Mouse (Mus musculus) forebrain, embryonic 16.5 days (tissue): ENCODE results near the gene Foxs1. TPM values are rescaled to one million over a fixed set of nuclear protein-coding genes. Genes with fewer than 3 reads are reported as not detected.

Experiments
- ATAC-seq: fragments of 200-750 bp; cut with Nextera tagmentation; 2 replicates; pipeline ENCODE4 v1.8.0; 2017; ENCODE audit warnings: mild to moderate bottlenecking, moderate library complexity
- H3K27ac ChIP-seq: fragments of 300-500 bp; sonication (generic); 2 replicates; pipeline ENCODE4 v1.5.1; 2014; ENCODE audit warnings: low read length, control low read depth
- H3K27me3 ChIP-seq: fragments of 300-500 bp; sonication (generic); replicated peaks from 2 replicates; pipeline ENCODE4 v1.6.1; 2014; ENCODE audit warnings: low read length; ENCODE audit not compliant: control insufficient read depth, insufficient read depth
- H3K36me3 ChIP-seq: fragments of 300-500 bp; sonication (generic); 2 replicates; pipeline ENCODE4 v1.6.1; 2014; ENCODE audit not compliant: control insufficient read depth, insufficient read depth
- H3K4me1 ChIP-seq: fragments of 300-500 bp; sonication (generic); replicated peaks from 2 replicates; pipeline ENCODE4 v1.6.1; 2014; ENCODE audit warnings: low read length; ENCODE audit not compliant: control insufficient read depth, insufficient read depth
- H3K4me2 ChIP-seq: fragments of 300-500 bp; sonication (generic); 2 replicates; pipeline ENCODE4 v1.6.1; 2014; ENCODE audit warnings: mild to moderate bottlenecking, low read length, control low read depth
- H3K4me3 ChIP-seq: fragments of 300-500 bp; sonication (generic); replicated peaks from 2 replicates; pipeline ENCODE4 v1.5.1; 2014; ENCODE audit warnings: mild to moderate bottlenecking, low read length, control low read depth
- H3K9ac ChIP-seq: fragments of 300-500 bp; sonication (generic); replicated peaks from 2 replicates; pipeline ENCODE4 v1.6.1; 2014; ENCODE audit warnings: low read depth, low read length, control low read depth
- H3K9me3 ChIP-seq: fragments of 300-500 bp; sonication (generic); 2 replicates; pipeline ENCODE4 v1.6.1; 2016; ENCODE audit warnings: low read length; ENCODE audit not compliant: control insufficient read depth
- WGBS: fragments of 180-500 bp; shearing (Covaris S2); extraction: QIAGEN DNeasy Blood & Tissue Kit; methylation state at CpG from one replicate; pipeline ENCODE4 v1.1.7; 2014; 5-methylcytosine and 5-hydroxymethylcytosine counted together
- polyA plus RNA-seq: library from polyadenylated mRNA; unstranded; fragments of >200 nt; fragmentation: Nextera tagmentation; extraction: Ambion mirVana; gene quantifications from 2 replicates; pipeline ENCODE4 v1.2.1, GENCODE M21; 2015

Foxs1 gene
- 3.6 and 3.7 TPM in 2 replicates for polyA plus RNA-seq

- H3K9ac ChIP-seq, result no peak within 1 kb of the TSS
- H3K4me3 ChIP-seq, result no peak within 1 kb of the TSS
These were observed at the start of gene Foxs1 for GRCm38 (mm10) chr2:152933048-152933447. Gene Foxs1 (minus strand): TSS chr2:152933208.

GRCm38 (mm10) chr2:152976991-152977390, 44.0 kb upstream of the Foxs1 start:
- Histone ChIP-seq H3K27ac (no peak overlapping the region), H3K9me3 (peaks cover 3% of the 10 kb centered on the region; the same call in 1 of the 2 replicates), H3K4me1 (no peaks in the 10 kb centered on the region), H3K4me3 (no peak overlapping the region), H3K36me3 (no peaks in the 10 kb centered on the region), H3K9ac (no peak overlapping the region), H3K4me2 (no peak overlapping the region), H3K27me3 (no peaks in the 10 kb centered on the region; the same call in 1 of the 2 replicates)
- ATAC-seq, result no peak
- 43% methylated on average over 3 of the region's 3 CpGs for WGBS

More at GRCm38 (mm10) chr2:152933048-152933447, at the start of gene Foxs1:
- no peaks in the 10 kb centered on the region for H3K4me1 ChIP-seq
- H3K4me2 ChIP-seq, result no peak within 1 kb of the TSS
- no peaks in the 10 kb centered on the region for H3K36me3 ChIP-seq
- H3K27me3 ChIP-seq, result 0 out of 2 replicates have a peak, but pooled peaks cover 3% of the 10 kb centered on the region
- 33% methylated on average over 9 of the region's 9 CpGs for WGBS
- no peak within 1 kb of the TSS for H3K27ac ChIP-seq
- no peak for ATAC-seq
- no peaks in the 10 kb centered on the region for H3K9me3 ChIP-seq

- no peak overlapping the region for H3K4me2 ChIP-seq
- H3K4me1 ChIP-seq, result peaks cover 8% of the 10 kb centered on the region; the same call in 1 of the 2 replicates
- H3K9me3 ChIP-seq, result no peaks in the 10 kb centered on the region
- 74% methylated on average over 4 of the region's 4 CpGs for WGBS
- H3K9ac ChIP-seq, result no peak overlapping the region
- H3K27me3 ChIP-seq, result 0 out of 2 replicates have a peak, but pooled peaks cover under 1% of the 10 kb centered on the region
- H3K4me3 ChIP-seq, result no peak overlapping the region
- no peaks in the 10 kb centered on the region for H3K36me3 ChIP-seq
- no peak overlapping the region for H3K27ac ChIP-seq
- no peak for ATAC-seq
These were observed 32.5 kb upstream of the Foxs1 start for GRCm38 (mm10) chr2:152965555-152965954.

- under 1% methylated on average over 34 of the region's 34 CpGs for WGBS
- peaks cover 8% of the 10 kb centered on the region; the same call in 1 of the 2 replicates for H3K4me1 ChIP-seq
These were observed 29.2 kb upstream of the Foxs1 start, which contains the start of gene Ttll9 for GRCm38 (mm10) chr2:152962091-152962793. Gene Ttll9 (plus strand): TSS chr2:152962485.

GRCm38 (mm10) chr2:152958116-152958515, 25.1 kb upstream of the Foxs1 start:
- no peak for ATAC-seq
- WGBS, result 85% methylated on average over 3 of the region's 3 CpGs

More at GRCm38 (mm10) chr2:152962091-152962793, 29.2 kb upstream of the Foxs1 start, which contains the start of gene Ttll9:
- Histone ChIP-seq H3K9ac (peak within 1 kb of the TSS; percentile 46), H3K27me3 (0 out of 2 replicates have a peak, but pooled peaks cover 4% of the 10 kb centered on the region), H3K9me3 (no peaks in the 10 kb centered on the region), H3K4me3 (peak within 1 kb of the TSS; percentile 44), H3K4me2 (peak within 1 kb of the TSS; percentile 77), H3K36me3 (no peaks in the 10 kb centered on the region), H3K27ac (no peak within 1 kb of the TSS)
- peak; percentile 97 for ATAC-seq

GRCm38 (mm10) chr2:152951850-152952720, 19.1 kb upstream of the Foxs1 start:
- Histone ChIP-seq H3K9me3 (no peaks in the 10 kb centered on the region), H3K4me3 (peak overlapping the region; percentile 84), H3K4me1 (peaks cover 14% of the 10 kb centered on the region), H3K36me3 (no peaks in the 10 kb centered on the region), H3K27ac (peak overlapping the region; percentile 62), H3K9ac (peak overlapping the region; percentile 92), H3K4me2 (peak overlapping the region; percentile 89), H3K27me3 (0 out of 2 replicates have a peak, but pooled peaks cover 7% of the 10 kb centered on the region)
- 12% methylated on average over 13 of the region's 13 CpGs for WGBS
- peak; percentile 4; the same call in 1 of the 2 replicates for ATAC-seq

More at GRCm38 (mm10) chr2:152958116-152958515, 25.1 kb upstream of the Foxs1 start:
- Histone ChIP-seq H3K9me3 (no peaks in the 10 kb centered on the region), H3K9ac (no peak overlapping the region), H3K4me3 (no peak overlapping the region), H3K4me2 (no peak overlapping the region), H3K36me3 (no peaks in the 10 kb centered on the region), H3K27ac (no peak overlapping the region), H3K4me1 (peaks cover 8% of the 10 kb centered on the region; the same call in 1 of the 2 replicates), H3K27me3 (0 out of 2 replicates have a peak, but pooled peaks cover 8% of the 10 kb centered on the region)

- under 1% methylated on average over 53 of the region's 54 CpGs for WGBS
- ATAC-seq, result peak; percentile 84
These were observed 18.2 kb upstream of the Foxs1 start, which contains the start of gene Dusp15 for GRCm38 (mm10) chr2:152951065-152951849. Gene Dusp15 (minus strand): TSS chr2:152951698.

GRCm38 (mm10) chr2:152950358-152951064, 17.5 kb upstream of the Foxs1 start:
- Histone ChIP-seq H3K4me1 (peaks cover 18% of the 10 kb centered on the region), H3K9ac (peak overlapping the region; percentile 0; the same call in 1 of the 2 replicates), H3K4me2 (peak overlapping the region; percentile 89), H3K27me3 (peaks cover 9% of the 10 kb centered on the region), H3K9me3 (no peaks in the 10 kb centered on the region), H3K4me3 (peak overlapping the region; percentile 84), H3K27ac (no peak overlapping the region), H3K36me3 (no peaks in the 10 kb centered on the region)
- no peak for ATAC-seq
- 42% methylated on average over 11 of the region's 11 CpGs for WGBS

More at GRCm38 (mm10) chr2:152951065-152951849, 18.2 kb upstream of the Foxs1 start, which contains the start of gene Dusp15:
- Histone ChIP-seq H3K4me3 (peak within 1 kb of the TSS; percentile 84), H3K27ac (peak within 1 kb of the TSS; percentile 62), H3K27me3 (0 out of 2 replicates have a peak, but pooled peaks cover 7% of the 10 kb centered on the region), H3K9me3 (no peaks in the 10 kb centered on the region), H3K9ac (peak within 1 kb of the TSS; percentile 92), H3K4me1 (peaks cover 18% of the 10 kb centered on the region), H3K4me2 (peak within 1 kb of the TSS; percentile 89), H3K36me3 (no peaks in the 10 kb centered on the region)
